Mouse (Mus musculus): Measurements from ENCODE around the gene Synpo2. TPM values are rescaled to one million over a fixed set of nuclear protein-coding genes. Genes with fewer than 3 reads are reported as not detected.
A peak's percentile ranks its signal among the peaks of the same experiment; 100 is the strongest.

Synpo2 gene
- total RNA-seq, 1 experiment, result 1.6 TPM

DNA sequence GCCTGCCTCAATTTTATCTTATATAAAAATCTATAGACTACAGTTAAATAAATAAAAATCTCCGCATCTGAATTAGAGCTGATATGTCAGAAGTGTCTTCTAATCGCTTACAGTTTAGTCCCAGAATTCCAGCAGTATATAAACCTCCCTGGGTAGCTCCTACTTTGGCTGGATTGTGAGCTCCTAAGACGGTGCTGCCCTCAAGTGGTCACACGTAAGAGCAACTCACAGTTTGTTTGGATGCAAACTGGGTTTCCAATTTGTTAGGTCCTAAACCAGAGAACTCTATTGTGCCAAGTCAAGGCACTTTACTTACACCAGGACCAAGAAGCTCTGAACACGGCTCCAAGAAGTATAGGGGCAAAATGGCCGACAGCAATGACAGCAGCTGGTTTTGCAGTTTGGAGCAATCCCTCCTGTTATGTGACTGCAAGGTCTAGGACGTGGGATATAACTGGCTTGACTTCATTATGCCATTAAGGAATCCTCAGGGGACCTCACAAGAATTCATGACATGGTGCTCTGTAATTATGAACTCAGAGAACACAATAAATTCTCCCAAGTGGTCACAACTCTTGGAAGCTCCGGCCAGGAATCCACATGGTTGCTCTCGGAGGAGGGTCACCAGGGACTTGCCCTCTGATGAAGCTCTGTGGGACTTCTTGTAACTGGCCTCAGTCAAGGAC is 76.7 kb downstream of the Synpo2 start:
- in situ Hi-C loops (cut with MboI; ENCODE audit: low sequenced_read_pairs in 2 of 2, unreplicated experiment in 2 of 2), result no loop called here
- H3K9me3 ChIP-seq (ENCODE audit: control insufficient read depth, insufficient read depth, low read depth, low read length), result no peaks in the 10 kb centered on the region
- H3K27ac ChIP-seq (ENCODE audit: insufficient read depth, low read depth, low read length, poor library complexity, severe bottlenecking), result no peak overlapping the region
- H3K9ac ChIP-seq (ENCODE audit: insufficient read depth, low read depth, low read length, poor library complexity, severe bottlenecking), result no peak overlapping the region
- H3K4me3 ChIP-seq (ENCODE audit: insufficient read depth in 1 of 2, low read depth in 1 of 2, low read length in 2 of 2, poor library complexity in 1 of 2, severe bottlenecking in 1 of 2), result no peak overlapping the region
- no peak for DNase-seq (ENCODE audit: low read depth, low spot score)
- TF ChIP-seq ZC3H11A (IDR thresholded peaks at IDR 0.05; ENCODE audit: borderline replicate concordance, low read depth, low read length) (peak; percentile 64; the same call in 1 of the 2 replicates), HCFC1 (IDR thresholded peaks at IDR 0.05; ENCODE audit: borderline replicate concordance, insufficient read depth, low read length) (no peak)
- H3K4me1 ChIP-seq (ENCODE audit: control insufficient read depth in 2 of 2, insufficient read depth in 2 of 2, low read length in 2 of 2, poor library complexity in 1 of 2), result no peaks in the 10 kb centered on the region
- H3K36me3 ChIP-seq (ENCODE audit: control insufficient read depth, insufficient read depth, low read length, poor library complexity, severe bottlenecking), result no peaks in the 10 kb centered on the region

GRCm38 (mm10) chr3:123158579-123158978 is 77.4 kb downstream of the Synpo2 start:
- in situ Hi-C loops (cut with MboI; ENCODE audit: low sequenced_read_pairs in 2 of 2, unreplicated experiment in 2 of 2), result no loop called here
- DNase-seq (ENCODE audit: low read depth, low spot score), result no peak

DNA sequence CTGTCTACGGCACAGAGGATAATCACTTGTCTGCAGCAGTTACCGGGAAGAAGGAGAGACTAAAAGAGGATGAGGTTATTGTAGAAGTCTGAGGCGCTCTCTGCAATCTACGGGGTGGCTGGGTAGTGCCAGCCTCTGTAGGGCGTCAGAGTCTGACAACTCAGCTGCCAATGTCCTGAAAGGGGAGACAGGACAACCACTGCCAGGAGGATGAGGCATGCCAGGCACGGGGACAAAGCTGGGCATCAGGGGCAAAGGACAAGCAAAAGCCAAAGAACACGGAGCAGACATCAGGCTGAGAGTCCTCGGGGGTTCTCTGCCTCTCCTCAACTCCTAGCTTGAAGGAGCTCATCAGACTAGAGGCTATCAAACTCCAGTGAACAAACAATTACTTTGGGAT is 82.6 kb downstream of the Synpo2 start:
- Histone ChIP-seq H3K9me3 (ENCODE audit: control insufficient read depth, insufficient read depth, low read depth, low read length) (no peaks in the 10 kb centered on the region), H3K4me3 (ENCODE audit: insufficient read depth in 1 of 2, low read depth in 1 of 2, low read length in 2 of 2, poor library complexity in 1 of 2, severe bottlenecking in 1 of 2) (no peak overlapping the region), H3K9ac (ENCODE audit: insufficient read depth, low read depth, low read length, poor library complexity, severe bottlenecking) (no peak overlapping the region), H3K4me1 (ENCODE audit: control insufficient read depth in 2 of 2, insufficient read depth in 2 of 2, low read length in 2 of 2, poor library complexity in 1 of 2) (no peaks in the 10 kb centered on the region), H3K36me3 (ENCODE audit: control insufficient read depth, insufficient read depth, low read length, poor library complexity, severe bottlenecking) (no peaks in the 10 kb centered on the region), H3K27ac (ENCODE audit: insufficient read depth, low read depth, low read length, poor library complexity, severe bottlenecking) (no peak overlapping the region)
- no peak for DNase-seq (ENCODE audit: low read depth, low spot score)
- TF ChIP-seq MAFK (IDR thresholded peaks at IDR 0.05; ENCODE audit: insufficient read depth, low read depth, low read length) (no peak), ZC3H11A (IDR thresholded peaks at IDR 0.05; ENCODE audit: borderline replicate concordance, low read depth, low read length) (no peak), CHD2 (IDR thresholded peaks at IDR 0.05; ENCODE audit: low read depth, low read length) (no peak), ZNF384 (IDR thresholded peaks at IDR 0.05; ENCODE audit: low read depth, low read length) (no peak), HCFC1 (IDR thresholded peaks at IDR 0.05; ENCODE audit: borderline replicate concordance, insufficient read depth, low read length) (no peak)
- in situ Hi-C loops (cut with MboI; ENCODE audit: low sequenced_read_pairs in 2 of 2, unreplicated experiment in 2 of 2), result no loop called here

More at GRCm38 (mm10) chr3:123158579-123158978, 77.4 kb downstream of the Synpo2 start:
- no peak overlapping the region for H3K4me3 ChIP-seq (ENCODE audit: insufficient read depth in 1 of 2, low read depth in 1 of 2, low read length in 2 of 2, poor library complexity in 1 of 2, severe bottlenecking in 1 of 2)
- H3K27ac ChIP-seq (ENCODE audit: insufficient read depth, low read depth, low read length, poor library complexity, severe bottlenecking), result no peak overlapping the region
- no peaks in the 10 kb centered on the region for H3K9me3 ChIP-seq (ENCODE audit: control insufficient read depth, insufficient read depth, low read depth, low read length)
- TF ChIP-seq CHD2 (IDR thresholded peaks at IDR 0.05; ENCODE audit: low read depth, low read length) (no peak), ZC3H11A (IDR thresholded peaks at IDR 0.05; ENCODE audit: borderline replicate concordance, low read depth, low read length) (no peak), MAFK (IDR thresholded peaks at IDR 0.05; ENCODE audit: insufficient read depth, low read depth, low read length) (no peak), HCFC1 (IDR thresholded peaks at IDR 0.05; ENCODE audit: borderline replicate concordance, insufficient read depth, low read length) (no peak), ZNF384 (IDR thresholded peaks at IDR 0.05; ENCODE audit: low read depth, low read length) (no peak)
- H3K36me3 ChIP-seq (ENCODE audit: control insufficient read depth, insufficient read depth, low read length, poor library complexity, severe bottlenecking), result no peaks in the 10 kb centered on the region
- H3K4me1 ChIP-seq (ENCODE audit: control insufficient read depth in 2 of 2, insufficient read depth in 2 of 2, low read length in 2 of 2, poor library complexity in 1 of 2), result no peaks in the 10 kb centered on the region
- H3K9ac ChIP-seq (ENCODE audit: insufficient read depth, low read depth, low read length, poor library complexity, severe bottlenecking), result no peak overlapping the region

DNA sequence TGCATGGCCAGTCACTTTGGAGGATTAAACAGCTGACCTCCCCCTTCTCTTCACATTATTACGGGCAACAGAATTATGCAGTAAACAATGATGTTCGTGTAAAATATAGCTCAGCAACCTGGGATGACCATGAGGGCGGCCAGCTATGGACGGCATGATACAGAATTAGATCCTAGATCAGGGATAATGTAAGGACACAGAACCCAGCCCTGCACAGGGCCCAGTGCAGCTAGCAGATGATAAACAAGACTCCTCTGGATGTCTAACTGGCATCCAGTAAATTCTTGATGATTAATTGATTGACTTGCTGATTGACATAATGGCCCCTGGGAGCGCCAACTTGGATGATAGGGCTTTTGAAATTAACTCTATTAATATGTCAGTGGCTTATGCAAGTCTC is 83.0 kb downstream of the Synpo2 start:
- in situ Hi-C loops (cut with MboI; ENCODE audit: low sequenced_read_pairs in 2 of 2, unreplicated experiment in 2 of 2), result no loop called here
- Histone ChIP-seq H3K4me3 (ENCODE audit: insufficient read depth in 1 of 2, low read depth in 1 of 2, low read length in 2 of 2, poor library complexity in 1 of 2, severe bottlenecking in 1 of 2) (no peak overlapping the region), H3K9me3 (ENCODE audit: control insufficient read depth, insufficient read depth, low read depth, low read length) (no peaks in the 10 kb centered on the region), H3K4me1 (ENCODE audit: control insufficient read depth in 2 of 2, insufficient read depth in 2 of 2, low read length in 2 of 2, poor library complexity in 1 of 2) (no peaks in the 10 kb centered on the region), H3K27ac (ENCODE audit: insufficient read depth, low read depth, low read length, poor library complexity, severe bottlenecking) (no peak overlapping the region), H3K36me3 (ENCODE audit: control insufficient read depth, insufficient read depth, low read length, poor library complexity, severe bottlenecking) (no peaks in the 10 kb centered on the region), H3K9ac (ENCODE audit: insufficient read depth, low read depth, low read length, poor library complexity, severe bottlenecking) (no peak overlapping the region)
- TF ChIP-seq CHD2 (IDR thresholded peaks at IDR 0.05; ENCODE audit: low read depth, low read length) (no peak), ZNF384 (IDR thresholded peaks at IDR 0.05; ENCODE audit: low read depth, low read length) (no peak), HCFC1 (IDR thresholded peaks at IDR 0.05; ENCODE audit: borderline replicate concordance, insufficient read depth, low read length) (no peak), MAFK (IDR thresholded peaks at IDR 0.05; ENCODE audit: insufficient read depth, low read depth, low read length) (no peak), ZC3H11A (IDR thresholded peaks at IDR 0.05; ENCODE audit: borderline replicate concordance, low read depth, low read length) (no peak)
- DNase-seq (ENCODE audit: low read depth, low spot score), result no peak
